Mouse (Mus musculus) layer of hippocampus, postnatal 10 days (tissue): ENCODE measurements around the gene Slco4c1. TPM values are rescaled to one million over a fixed set of nuclear protein-coding genes. Genes with fewer than 3 reads are reported as not detected.
A peak's percentile ranks its signal among the peaks of the same experiment; 100 is the strongest.

ENCODE experiments used
- DNase-seq, 2 experiments: peaks; one replicate each; pipeline ENCODE4 v3.0.0; 2021; ENCODE audit warnings: low spot score in 2 of 2
- total RNA-seq, 2 experiments: library from RNA; stranded (reverse); gene quantifications; 2 replicates each; pipeline ENCODE4 v1.2.3; 2021

The Slco4c1 gene
- total RNA-seq, 2 experiments from 2014 or later, result 1.3 to 1.4 TPM

GRCm38 (mm10) chr1:96773712-96774111 lies 98.3 kb downstream of the Slco4c1 start:
- no peak for DNase-seq

GRCm38 (mm10) chr1:96770283-96770682 lies 101.7 kb downstream of the Slco4c1 start:
- DNase-seq, result no peak

- peak; percentile 30 to 54 for DNase-seq
Observed at GRCm38 (mm10) chr1:96768264-96768663, 103.7 kb downstream of the Slco4c1 start.

- no peak for DNase-seq
Observed at GRCm38 (mm10) chr1:96766535-96766934, 105.4 kb downstream of the Slco4c1 start.
